Mouse (Mus musculus) E14TG2a.4 (cell line): ENCODE measurements around the gene Natd1.

ENCODE experiments used
- CTCF ChIP-seq: conservative IDR thresholded peaks from 2 replicates; pipeline ENCODE4 v1.5.1; 2014; ENCODE audit warnings: low read length
- NANOG ChIP-seq: IDR thresholded peaks from 2 replicates; pipeline ENCODE4 v1.6.1; 2014; ENCODE audit warnings: borderline replicate concordance, low read length, mixed read lengths

DNA sequence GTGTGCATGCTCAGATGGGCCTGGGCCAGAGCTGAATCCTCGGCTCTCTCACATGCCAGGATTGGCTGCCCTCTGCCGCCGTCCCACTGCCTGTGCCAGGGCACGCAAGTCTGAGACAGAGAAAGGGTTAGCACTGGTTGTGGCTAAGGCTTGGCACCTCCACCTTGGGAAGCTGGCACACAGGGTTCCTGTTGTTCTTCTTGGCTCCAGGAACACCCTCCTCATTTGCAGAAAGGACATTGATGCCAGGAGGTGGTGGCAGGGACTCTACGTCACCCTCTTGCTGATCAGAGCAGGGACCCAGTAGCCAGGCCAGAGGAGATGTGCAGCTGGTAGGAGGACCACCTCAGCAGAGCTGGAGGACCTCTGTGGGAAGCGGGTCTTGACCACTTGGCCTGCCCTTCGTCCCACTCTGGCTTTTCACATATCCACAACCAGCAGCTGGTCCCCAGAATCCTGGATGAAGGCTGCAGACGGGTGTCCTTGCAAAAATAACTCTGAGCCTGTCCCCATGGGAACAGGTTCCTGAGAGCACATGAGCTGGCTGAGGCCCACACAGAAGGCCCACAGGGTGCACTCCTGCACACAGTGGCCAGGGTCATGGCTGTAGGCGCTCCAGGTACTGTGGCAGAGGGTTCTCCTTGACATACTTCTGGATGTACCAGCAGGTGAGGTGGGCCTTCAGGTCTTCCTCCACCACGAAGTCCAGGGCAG, 9.0 kb downstream of the Natd1 start:
- TF ChIP-seq CTCF (no peak), NANOG (no peak)
